Mouse (Mus musculus) heart, postnatal 0 days (tissue): ENCODE measurements around the gene Btn2a2.

Experiments
- CTCF ChIP-seq: IDR thresholded peaks from 2 replicates; pipeline ENCODE4 v1.5.1; 2016; ENCODE audit warnings: antibody characterized with exemption, control low read depth, low read depth
- EP300 ChIP-seq: IDR thresholded peaks from 2 replicates; pipeline ENCODE4 v1.6.1; 2016; ENCODE audit warnings: antibody characterized with exemption, low read depth

DNA sequence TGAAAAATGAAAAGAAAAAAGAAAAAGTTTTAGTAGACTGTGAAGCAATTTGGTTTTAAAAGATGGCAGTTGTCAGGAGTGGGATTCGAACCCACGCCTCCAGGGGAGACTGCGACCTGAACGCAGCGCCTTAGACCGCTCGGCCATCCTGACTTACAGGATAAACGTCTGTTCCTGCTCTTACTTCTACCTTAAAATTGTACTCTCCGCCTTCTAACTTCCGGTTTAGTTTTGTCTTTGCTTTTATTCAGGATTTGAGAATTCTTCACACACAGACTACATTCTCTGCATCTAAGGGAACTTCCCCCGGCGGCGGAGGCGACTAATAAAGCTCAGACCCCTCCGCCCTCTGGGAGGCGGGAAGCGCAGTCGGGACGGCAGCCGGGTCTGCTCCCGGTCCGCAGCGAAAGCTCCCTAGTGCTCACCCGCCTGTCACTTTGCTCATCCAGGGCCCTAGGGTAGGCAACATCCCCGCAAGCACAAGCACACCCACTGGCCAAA is 35.2 kb downstream of the Btn2a2 start:
- TF ChIP-seq CTCF (no peak), EP300 (no peak)
